Mouse (Mus musculus) ES-E14 (cell line): Measurements from ENCODE around the gene L3mbtl1. TPM values are rescaled to one million over a fixed set of nuclear protein-coding genes. Genes with fewer than 3 reads are reported as not detected.

Experiments
- DNase-seq: peaks from one replicate; pipeline ENCODE4 v3.0.0-alpha.2; 2013; ENCODE audit warnings: low read depth, low spot score
- H3K27ac ChIP-seq: 2 replicates; pipeline ENCODE4 v1.5.1; 2012; ENCODE audit warnings: low read depth, mild to moderate bottlenecking, low read length, moderate library complexity, mixed read lengths; ENCODE audit not compliant: poor library complexity, insufficient read depth, severe bottlenecking
- H3K36me3 ChIP-seq: 2 replicates; pipeline ENCODE4 v1.6.1; 2012; ENCODE audit warnings: mild to moderate bottlenecking, low read length, moderate library complexity, mixed read lengths; ENCODE audit not compliant: control insufficient read depth, poor library complexity, insufficient read depth, severe bottlenecking
- H3K4me1 ChIP-seq, 2 experiments: fragments of 150-350 bp in 1 of 2; sonication (generic) in 1 of 2; 2 replicates each; pipeline ENCODE4 v1.6.1; 2012; ENCODE audit warnings: low read length in 2 of 2, mild to moderate bottlenecking in 1 of 2, mixed read lengths in 1 of 2; ENCODE audit not compliant: control insufficient read depth in 2 of 2, insufficient read depth in 2 of 2, poor library complexity in 1 of 2
- H3K4me3 ChIP-seq, 2 experiments: fragments of 150-350 bp in 1 of 2; sonication (generic) in 1 of 2; 2 replicates each; pipeline ENCODE4 v1.5.1; 2012; ENCODE audit warnings: low read length in 2 of 2, low read depth in 1 of 2, mild to moderate bottlenecking in 1 of 2, mixed read lengths in 1 of 2; ENCODE audit not compliant: insufficient read depth in 1 of 2, poor library complexity in 1 of 2, severe bottlenecking in 1 of 2
- H3K9ac ChIP-seq: 2 replicates; pipeline ENCODE4 v1.6.1; 2012; ENCODE audit warnings: low read depth, mild to moderate bottlenecking, low read length, mixed read lengths; ENCODE audit not compliant: poor library complexity, insufficient read depth, severe bottlenecking
- H3K9me3 ChIP-seq: fragments of 150-350 bp; sonication (generic); 2 replicates; pipeline ENCODE4 v1.6.1; 2012; ENCODE audit warnings: low read depth, mild to moderate bottlenecking, low read length; ENCODE audit not compliant: control insufficient read depth, insufficient read depth
- CHD2 ChIP-seq: IDR thresholded peaks from 2 replicates; pipeline ENCODE4 v1.6.1; 2014; ENCODE audit warnings: mild to moderate bottlenecking, low read depth, low read length, inconsistent platforms
- HCFC1 ChIP-seq: IDR thresholded peaks from 2 replicates; pipeline ENCODE4 v1.6.1; 2012; ENCODE audit warnings: low read length, inconsistent platforms, borderline replicate concordance; ENCODE audit not compliant: insufficient read depth
- MAFK ChIP-seq: IDR thresholded peaks from 2 replicates; pipeline ENCODE4 v1.6.1; 2014; ENCODE audit warnings: mild to moderate bottlenecking, low read depth, low read length, inconsistent platforms; ENCODE audit not compliant: insufficient read depth
- ZC3H11A ChIP-seq: IDR thresholded peaks from 2 replicates; pipeline ENCODE4 v1.6.1; 2012; ENCODE audit warnings: low read depth, mild to moderate bottlenecking, inconsistent platforms, low read length, borderline replicate concordance
- ZNF384 ChIP-seq: IDR thresholded peaks from 2 replicates; pipeline ENCODE4 v1.6.1; 2012; ENCODE audit warnings: low read depth, low read length, inconsistent platforms
- in situ Hi-C, 2 experiments: fragments of 600-800 bp; cut with MboI; formaldehyde crosslinking; loops; one replicate each; pipeline ENCODE4 v1.15.1; 2025; ENCODE audit warnings: low sequenced_read_pairs in 2 of 2, inconsistent platforms in 1 of 2; ENCODE audit not compliant: unreplicated experiment in 2 of 2
- total RNA-seq: library from RNA; depleted of rRNA; stranded (reverse); fragments of 300-350 nt; gene quantifications from 2 replicates; pipeline ENCODE4 v1.2.3, GENCODE M21; 2012

L3mbtl1 gene
- total RNA-seq, 1 experiment = 1.1 TPM

- Histone ChIP-seq H3K4me3 (no peak overlapping the region), H3K4me1 (no peaks in the 10 kb centered on the region; a peak in 1 of 4 replicates), H3K27ac (no peak overlapping the region), H3K36me3 (no peaks in the 10 kb centered on the region), H3K9me3 (no peaks in the 10 kb centered on the region), H3K9ac (no peak overlapping the region)
- in situ Hi-C loops = no loop called here
- DNase-seq = no peak
- TF ChIP-seq HCFC1 (no peak), ZC3H11A (no peak), MAFK (no peak), ZNF384 (no peak), CHD2 (no peak)
These were observed 37.4 kb upstream of the L3mbtl1 start for GRCm38 (mm10) chr2:162905902-162906301.

DNA sequence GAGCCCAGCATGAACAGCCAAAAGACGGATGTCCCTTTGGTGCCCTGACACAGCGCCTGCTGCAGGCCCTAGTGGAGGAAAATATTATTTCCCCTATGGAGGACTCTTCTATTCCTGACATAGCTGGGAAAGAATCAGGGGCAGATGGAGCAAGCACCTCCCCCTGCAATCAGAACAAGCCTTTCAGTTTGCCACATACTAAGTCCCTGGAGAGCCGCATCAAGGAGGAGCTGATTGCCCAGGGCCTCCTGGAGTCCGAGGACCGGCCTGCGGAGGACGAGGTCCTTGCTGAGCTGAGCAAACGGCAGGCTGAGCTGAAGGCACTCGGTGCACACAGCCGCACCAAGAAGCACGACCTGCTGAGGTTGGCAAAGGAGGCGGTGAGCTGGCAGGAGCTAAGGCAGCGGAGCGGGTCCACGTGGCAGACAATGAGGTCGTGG lies 35.2 kb upstream of the L3mbtl1 start:
- no peak for TF ChIP-seq ZC3H11A
- no peak for TF ChIP-seq MAFK
- no peak for TF ChIP-seq HCFC1
- no peak for TF ChIP-seq ZNF384
- no peak for TF ChIP-seq CHD2
- Histone ChIP-seq H3K9ac (peak overlapping the region; percentile 5), H3K36me3 (no peaks in the 10 kb centered on the region), H3K9me3 (no peaks in the 10 kb centered on the region), H3K4me3 (peak overlapping the region; percentile 20 to 52; a peak in 3 of 4 replicates), H3K27ac (no peak overlapping the region), H3K4me1 (no peaks in the 10 kb centered on the region; a peak in 1 of 4 replicates)
- in situ Hi-C loops = no loop called here
- no peak for DNase-seq

GRCm38 (mm10) chr2:162914040-162914439 lies 29.2 kb upstream of the L3mbtl1 start:
- Histone ChIP-seq H3K4me3 (no peak overlapping the region), H3K4me1 (no peaks in the 10 kb centered on the region), H3K9me3 (no peaks in the 10 kb centered on the region), H3K27ac (no peak overlapping the region), H3K36me3 (no peaks in the 10 kb centered on the region), H3K9ac (no peak overlapping the region)
- no peak for DNase-seq
- in situ Hi-C loops = no loop called here
- TF ChIP-seq HCFC1 = no peak
- TF ChIP-seq CHD2 = no peak
- TF ChIP-seq MAFK = no peak
- TF ChIP-seq ZNF384 = no peak
- no peak for TF ChIP-seq ZC3H11A

- Histone ChIP-seq H3K4me3 (no peak overlapping the region), H3K9me3 (no peaks in the 10 kb centered on the region), H3K9ac (no peak overlapping the region), H3K4me1 (no peaks in the 10 kb centered on the region), H3K36me3 (no peaks in the 10 kb centered on the region), H3K27ac (no peak overlapping the region)
- in situ Hi-C loops = no loop called here
- TF ChIP-seq MAFK = no peak
- TF ChIP-seq HCFC1 = no peak
- no peak for TF ChIP-seq ZC3H11A
- TF ChIP-seq ZNF384 = no peak
- TF ChIP-seq CHD2 = no peak
- no peak for DNase-seq
These were observed 28.8 kb upstream of the L3mbtl1 start for GRCm38 (mm10) chr2:162914519-162914918.

- no peak for DNase-seq
- Histone ChIP-seq H3K4me3 (no peak overlapping the region), H3K9me3 (no peaks in the 10 kb centered on the region), H3K36me3 (no peaks in the 10 kb centered on the region), H3K4me1 (peaks cover 0 to 2% of the 10 kb centered on the region in 2 experiments; a peak in 1 of 4 replicates), H3K27ac (no peak overlapping the region), H3K9ac (no peak overlapping the region)
- in situ Hi-C loops = loop anchor here in 1 of 2 experiments (10.0 kb wide), 1 partner anchor 415 kb away; no protein-coding TSS in a partner anchor
- TF ChIP-seq ZNF384 (0 out of 2 replicates have a peak, but pooled peaks have one; percentile 2), ZC3H11A (no peak)
These were observed 23.3 kb upstream of the L3mbtl1 start for GRCm38 (mm10) chr2:162919926-162920325.
